Mouse (Mus musculus) lung, postnatal 0 days (tissue): ENCODE data around the gene Nrg4. TPM values are rescaled to one million over a fixed set of nuclear protein-coding genes. Genes with fewer than 3 reads are reported as not detected.

Experiments used
- ATAC-seq: fragments of 200-750 bp; cut with Nextera tagmentation; 2 replicates; pipeline ENCODE4 v1.8.0; 2017; ENCODE audit warnings: moderate library complexity
- DNase-seq: peaks from one replicate; pipeline ENCODE4 v3.0.0-alpha.2; 2016; ENCODE audit warnings: low spot score
- H3K27ac ChIP-seq: fragments of 300-500 bp; sonication (generic); 2 replicates; pipeline ENCODE4 v1.5.1; 2014; ENCODE audit warnings: antibody characterized with exemption, mild to moderate bottlenecking, low read length, mixed read lengths
- H3K27me3 ChIP-seq: fragments of 300-500 bp; sonication (generic); replicated peaks from 2 replicates; pipeline ENCODE4 v1.6.1; 2014; ENCODE audit warnings: low read length, mixed read lengths; ENCODE audit not compliant: insufficient read depth
- H3K36me3 ChIP-seq: fragments of 300-500 bp; sonication (generic); 2 replicates; pipeline ENCODE4 v1.6.1; 2014; ENCODE audit warnings: low read length, mixed read lengths; ENCODE audit not compliant: insufficient read depth
- H3K4me1 ChIP-seq: fragments of 300-500 bp; sonication (generic); 2 replicates; pipeline ENCODE4 v1.6.1; 2014; ENCODE audit warnings: antibody characterized with exemption, low read depth, low read length, mixed read lengths; ENCODE audit not compliant: insufficient read depth
- H3K4me2 ChIP-seq: fragments of 300-500 bp; sonication (generic); replicated peaks from 2 replicates; pipeline ENCODE4 v1.6.1; 2014; ENCODE audit warnings: low read depth, mild to moderate bottlenecking, low read length, moderate library complexity, mixed read lengths
- H3K4me3 ChIP-seq: fragments of 300-500 bp; sonication (generic); 2 replicates; pipeline ENCODE4 v1.5.1; 2014; ENCODE audit warnings: low read depth, low read length
- H3K9ac ChIP-seq: fragments of 300-500 bp; sonication (generic); replicated peaks from 2 replicates; pipeline ENCODE4 v1.6.1; 2014; ENCODE audit warnings: low read depth, mild to moderate bottlenecking
- H3K9me3 ChIP-seq: fragments of 300-500 bp; sonication (generic); 2 replicates; pipeline ENCODE4 v1.6.1; 2016; ENCODE audit warnings: low read length, mixed read lengths
- CTCF ChIP-seq: IDR thresholded peaks from 2 replicates; pipeline ENCODE4 v1.5.1; 2016; ENCODE audit warnings: antibody characterized with exemption, mild to moderate bottlenecking
- EP300 ChIP-seq: IDR thresholded peaks from 2 replicates; pipeline ENCODE4 v1.6.1; 2016; ENCODE audit warnings: antibody characterized with exemption, mild to moderate bottlenecking, control low read depth
- WGBS: fragments of 180-500 bp; shearing (Covaris S2); extraction: QIAGEN DNeasy Blood & Tissue Kit; methylation state at CpG from one replicate; pipeline ENCODE4 v1.1.7; 2014; 5-methylcytosine and 5-hydroxymethylcytosine counted together
- polyA plus RNA-seq: library from polyadenylated mRNA; unstranded; fragments of >200 nt; fragmentation: Nextera tagmentation; extraction: Ambion mirVana; gene quantifications from 2 replicates; pipeline ENCODE4 v1.2.1, GENCODE M21; 2015

Nrg4 gene
- polyA plus RNA-seq, 1 experiment from 2014 or later = 1.4 TPM

DNA sequence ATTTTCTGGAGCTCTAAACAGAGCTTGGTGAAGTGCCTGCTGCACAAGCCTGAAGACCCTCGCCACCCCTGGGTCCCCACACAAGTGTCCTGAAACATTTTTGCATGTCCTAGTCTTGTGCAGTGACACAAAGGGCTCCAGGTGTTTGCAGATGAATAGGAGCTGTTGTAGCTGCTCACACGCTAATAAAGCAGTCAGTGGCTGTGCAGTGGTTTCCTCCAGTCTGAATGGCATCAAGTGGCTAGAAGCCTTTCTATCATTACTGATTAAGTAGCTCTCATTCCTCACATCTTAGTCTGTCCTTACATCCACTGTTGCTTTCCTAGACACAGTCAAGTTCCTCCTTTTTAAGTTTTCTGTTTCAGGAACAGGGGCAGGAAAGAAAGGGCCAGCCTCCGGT is 111.0 kb downstream of the Nrg4 start:
- DNase-seq = no peak
- Histone ChIP-seq H3K9ac (no peak overlapping the region), H3K4me2 (no peak overlapping the region), H3K4me1 (no peaks in the 10 kb centered on the region), H3K27me3 (no peaks in the 10 kb centered on the region), H3K36me3 (peaks cover 29% of the 10 kb centered on the region), H3K9me3 (no peaks in the 10 kb centered on the region), H3K27ac (no peak overlapping the region), H3K4me3 (no peak overlapping the region)
- 84% methylated on average over 3 of the region's 3 CpGs for WGBS
- no peak for TF ChIP-seq EP300
- TF ChIP-seq CTCF = no peak
- no peak for ATAC-seq

DNA sequence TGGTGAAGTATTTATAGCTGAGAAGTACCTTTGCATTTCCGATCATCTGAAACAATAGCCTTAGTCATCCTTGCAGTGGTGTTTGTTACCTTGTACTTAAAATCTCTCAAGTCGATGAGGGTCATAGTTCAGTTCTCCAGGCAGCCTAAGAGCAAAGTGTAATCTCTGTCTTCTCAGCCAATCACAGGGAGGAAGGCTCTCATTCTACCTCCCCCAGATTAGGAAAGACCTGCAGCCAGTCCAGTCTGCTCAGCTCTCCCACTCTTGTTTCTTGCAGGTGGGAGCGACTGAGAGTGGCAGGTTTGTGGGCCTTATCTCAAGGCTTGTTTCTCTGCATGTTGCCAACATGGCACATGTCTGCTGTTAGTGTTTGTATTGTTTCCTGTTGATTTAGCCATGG is 111.6 kb downstream of the Nrg4 start:
- Histone ChIP-seq H3K27ac (no peak overlapping the region), H3K36me3 (peaks cover 27% of the 10 kb centered on the region), H3K4me3 (no peak overlapping the region), H3K9ac (no peak overlapping the region), H3K4me1 (no peaks in the 10 kb centered on the region), H3K4me2 (no peak overlapping the region), H3K9me3 (no peaks in the 10 kb centered on the region), H3K27me3 (no peaks in the 10 kb centered on the region)
- DNase-seq (no peak), ATAC-seq (no peak)
- 70% methylated on average over 3 of the region's 3 CpGs for WGBS
- TF ChIP-seq CTCF = no peak
- TF ChIP-seq EP300 = no peak

- Histone ChIP-seq H3K9me3 (no peaks in the 10 kb centered on the region), H3K36me3 (peaks cover 21% of the 10 kb centered on the region), H3K4me3 (no peak overlapping the region), H3K4me2 (no peak overlapping the region), H3K27me3 (no peaks in the 10 kb centered on the region), H3K27ac (no peak overlapping the region), H3K4me1 (peaks cover 6% of the 10 kb centered on the region; the same call in 1 of the 2 replicates), H3K9ac (no peak overlapping the region)
- TF ChIP-seq CTCF (no peak), EP300 (no peak)
- WGBS = 94% methylated on average over 1 of the region's 1 CpGs
- no peak for DNase-seq
- ATAC-seq = no peak
Measured at GRCm38 (mm10) chr9:55213396-55213795, 113.2 kb downstream of the Nrg4 start.

GRCm38 (mm10) chr9:55211611-55212010 is 115.0 kb downstream of the Nrg4 start:
- no peak overlapping the region for H3K9ac ChIP-seq
- no peaks in the 10 kb centered on the region for H3K9me3 ChIP-seq
- no peaks in the 10 kb centered on the region for H3K27me3 ChIP-seq
- TF ChIP-seq EP300 (no peak), CTCF (no peak)
- 64% methylated on average over 4 of the region's 4 CpGs for whole genome bisulfite sequencing
- H3K27ac ChIP-seq = no peak overlapping the region
- H3K36me3 ChIP-seq = peaks cover 17% of the 10 kb centered on the region
- ATAC-seq (no peak), DNase-seq (no peak)
- H3K4me1 ChIP-seq = peaks cover 10% of the 10 kb centered on the region; the same call in 1 of the 2 replicates
- H3K4me3 ChIP-seq = no peak overlapping the region
- no peak overlapping the region for H3K4me2 ChIP-seq

DNA sequence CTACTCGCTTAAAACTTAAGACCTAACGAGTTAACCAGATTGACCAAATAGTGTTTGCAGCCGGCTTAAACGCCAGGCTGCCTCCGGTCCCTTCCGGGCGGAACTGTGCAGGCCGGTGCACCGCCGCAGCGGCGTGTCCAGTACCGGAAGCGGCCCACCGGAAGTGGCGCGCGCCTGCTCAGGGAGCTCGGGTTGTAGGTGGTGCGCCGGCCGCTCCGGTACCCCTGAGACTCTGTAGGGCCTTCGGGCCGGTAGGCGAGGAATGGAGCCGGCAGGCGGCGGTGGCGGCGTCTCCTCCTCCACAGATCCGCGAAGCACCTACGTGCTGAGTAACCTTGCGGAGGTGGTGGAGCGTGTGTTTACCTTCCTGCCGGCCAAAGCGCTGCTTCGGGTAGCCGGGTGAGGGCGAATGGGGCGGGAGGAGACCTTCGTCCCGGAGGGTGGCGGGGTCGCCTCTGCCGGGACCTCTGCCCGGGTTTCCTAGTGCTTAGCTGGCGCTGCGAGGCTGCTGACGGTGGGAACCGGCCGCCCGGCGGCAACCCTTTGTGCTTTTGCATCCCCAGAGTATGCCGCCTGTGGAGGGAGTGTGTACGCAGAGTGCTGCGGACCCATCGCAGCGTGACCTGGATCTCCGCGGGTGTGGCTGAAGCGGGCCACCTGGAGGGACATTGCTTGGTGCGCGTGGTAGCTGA is 117.7 kb downstream of the Nrg4 start, which contains the start of gene Fbxo22:
Fbxo22 (plus strand) TSS at position 136 of the 692 bp plus-strand sequence.
- Histone ChIP-seq H3K9me3 (no peaks in the 10 kb centered on the region), H3K4me3 (peak within 1 kb of the TSS; percentile 87), H3K4me2 (peak within 1 kb of the TSS; percentile 83), H3K27ac (peak within 1 kb of the TSS; percentile 86), H3K4me1 (peaks cover 10% of the 10 kb centered on the region; the same call in 1 of the 2 replicates), H3K36me3 (no peaks in the 10 kb centered on the region), H3K27me3 (no peaks in the 10 kb centered on the region), H3K9ac (peak within 1 kb of the TSS; percentile 74)
- TF ChIP-seq EP300 (no peak), CTCF (peak; percentile 37)
- peak; percentile 100 for ATAC-seq
- WGBS = under 1% methylated on average over 52 of the region's 65 CpGs
- DNase-seq = peak; percentile 93

DNA sequence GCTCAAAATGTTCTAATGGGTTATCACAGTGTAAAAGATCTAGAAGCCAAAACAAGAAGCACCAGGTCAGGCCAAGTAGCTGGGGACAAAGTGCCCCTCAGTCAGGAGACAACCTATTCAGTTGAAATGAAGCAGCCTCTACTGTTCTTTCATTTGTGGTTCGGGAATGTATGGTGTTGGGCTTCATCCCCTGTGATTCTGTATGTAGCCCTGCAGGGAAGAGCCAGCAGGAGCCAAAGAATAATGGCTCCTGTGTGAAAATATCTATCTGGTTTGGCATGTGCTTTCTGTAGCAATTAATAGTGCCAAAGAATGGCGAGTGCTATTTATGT is 118.2 kb downstream of the Nrg4 start:
- no peaks in the 10 kb centered on the region for H3K9me3 ChIP-seq

More for the DNA sequence above, 118.2 kb downstream of the Nrg4 start:
- peak overlapping the region; percentile 83 for H3K4me2 ChIP-seq
- H3K27ac ChIP-seq = peak overlapping the region; percentile 86
- TF ChIP-seq CTCF = no peak
- TF ChIP-seq EP300 = no peak
- ATAC-seq (peak; percentile 7; the same call in 1 of the 2 replicates), DNase-seq (no peak)
- H3K27me3 ChIP-seq = no peaks in the 10 kb centered on the region
- peaks cover 10% of the 10 kb centered on the region; the same call in 1 of the 2 replicates for H3K4me1 ChIP-seq
- peak overlapping the region; percentile 87 for H3K4me3 ChIP-seq
- 2% methylated on average over 2 of the region's 2 CpGs for WGBS
- H3K9ac ChIP-seq = peak overlapping the region; percentile 74
- H3K36me3 ChIP-seq = no peaks in the 10 kb centered on the region
